Mouse (Mus musculus) left cerebral cortex, adult 6 months (tissue): ENCODE results near the gene Ubxn4. TPM values are rescaled to one million over a fixed set of nuclear protein-coding genes. Genes with fewer than 3 reads are reported as not detected.

Source experiments
- long read RNA-seq, 2 experiments: library from polyadenylated mRNA; unstranded; transcript quantifications; one replicate each; pipeline ENCODE4 v2.0.0; 2019 to 2020
- polyA plus RNA-seq: library from polyadenylated mRNA; unstranded; fragments of <200 nt; fragmentation: Nextera tagmentation; gene quantifications from 2 replicates; pipeline ENCODE4 v1.2.3, GENCODE M21; 2021

Gene Ubxn4
- 35.9 and 45.2 TPM in 2 replicates for polyA plus RNA-seq
- long read RNA-seq, experiment 1, full-length matches to known transcripts: 70 of 115 reads
- long read RNA-seq, experiment 1, partial matches to known transcripts: 24 of 115 reads
- long read RNA-seq, experiment 1, other reads (novel, unspliced or antisense): 21 of 115 reads
- long read RNA-seq, experiment 2, full-length matches to known transcripts: 11 of 107 reads
- long read RNA-seq, experiment 2, partial matches to known transcripts: 70 of 107 reads
- long read RNA-seq, experiment 2, other reads (novel, unspliced or antisense): 26 of 107 reads

GRCm38 (mm10) chr1:128243627-128243995 is at the start of gene Ubxn4:
Ubxn4 (plus strand) TSS chr1:128243964.

GRCm38 (mm10) chr1:128328218-128328617 is 84.5 kb downstream of the Ubxn4 start, which contains the start of gene Lct:
Lct (minus strand) TSS chr1:128328318.

Other genes with a start within 250 kb of the Ubxn4 start
- 1.7 and 2.9 TPM in 2 replicates for gene Zranb3, start 140.9 kb upstream of the Ubxn4 start, polyA plus RNA-seq
- gene R3hdm1, start 140.7 kb upstream of the Ubxn4 start, polyA plus RNA-seq: 128 and 135 TPM in 2 replicates
- gene Lct, start 84.4 kb downstream of the Ubxn4 start, polyA plus RNA-seq: 0.21 and 0.28 TPM in 2 replicates
- gene Mcm6, start 115.7 kb downstream of the Ubxn4 start, polyA plus RNA-seq: 4.1 and 6.3 TPM in 2 replicates
- 50.9 and 58.4 TPM in 2 replicates for gene Dars, start 173.4 kb downstream of the Ubxn4 start, polyA plus RNA-seq